Mouse (Mus musculus) natural killer cell, adult 2 months (primary cell): ENCODE results near the gene Ppp1r16b.

Experiments
- DNase-seq, 2 experiments: peaks; one replicate each; pipeline ENCODE4 v3.0.0; 2022; ENCODE audit warnings: low spot score in 2 of 2

The Ppp1r16b gene

DNA sequence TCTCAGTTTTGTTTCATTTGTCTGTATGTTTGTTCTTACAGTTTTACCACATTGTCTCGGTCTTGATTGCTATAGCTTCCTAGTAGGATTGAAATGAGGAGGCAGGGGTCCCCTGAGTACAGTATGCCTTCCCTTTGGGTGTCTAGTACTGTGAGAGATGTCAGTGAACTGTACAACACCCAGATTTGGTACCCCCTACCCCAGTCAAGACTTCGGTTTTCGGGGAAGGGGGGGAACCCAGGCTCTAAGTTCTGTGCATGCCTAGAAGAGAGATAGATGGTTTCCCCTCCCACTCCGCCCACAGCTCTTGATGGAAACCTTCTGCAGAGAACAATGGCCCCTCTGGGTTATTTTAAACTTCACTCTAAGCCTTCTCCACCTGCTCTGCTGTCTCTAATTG, at the start of gene Ppp1r16b:
Gene Ppp1r16b, plus strand, starts transcription at position 301 of the 400 bp plus-strand sequence.
- no peak for DNase-seq

DNA sequence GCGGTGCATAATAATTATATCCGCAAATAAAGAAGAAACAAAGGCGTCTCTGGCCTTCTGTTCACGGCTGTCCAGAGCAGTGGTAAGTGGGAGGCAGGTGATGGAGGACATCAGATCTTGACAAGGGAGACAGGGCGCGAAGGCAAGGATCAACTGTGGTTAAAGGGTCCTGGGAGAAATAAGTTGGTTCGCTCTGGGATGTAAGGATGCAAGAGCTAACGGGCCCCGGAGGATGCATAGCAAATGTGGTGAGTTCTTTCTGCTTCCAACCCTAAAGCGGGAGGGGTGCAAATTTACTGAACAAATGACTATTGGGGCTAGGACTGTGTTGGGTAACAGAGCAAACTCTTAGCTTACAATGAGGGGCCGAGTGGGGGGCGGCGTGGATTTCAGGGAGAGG, 49.5 kb upstream of the Ppp1r16b start:
- DNase-seq: no peak

DNA sequence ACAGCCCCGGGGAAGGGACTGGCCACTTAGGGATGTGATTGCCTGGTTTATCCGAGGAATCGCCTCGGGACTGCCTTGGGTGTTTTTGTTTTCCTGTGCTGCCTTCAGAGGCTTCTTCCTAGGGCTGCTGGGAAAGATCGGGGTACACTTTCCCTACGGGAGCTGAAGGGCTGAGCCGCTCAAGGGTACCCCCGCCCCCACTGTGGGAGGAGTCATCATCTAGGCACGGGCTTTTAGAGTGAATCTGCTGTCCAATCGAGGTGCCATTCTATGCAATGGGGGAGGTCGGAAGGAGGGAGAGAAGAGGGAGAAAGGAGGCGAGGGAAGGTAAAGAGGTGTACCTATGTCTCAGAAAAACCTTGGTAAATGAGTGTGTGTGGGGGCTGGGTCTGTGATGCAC, 48.9 kb upstream of the Ppp1r16b start:
- no peak for DNase-seq

GRCm38 (mm10) chr2:158616790-158617189, 48.4 kb upstream of the Ppp1r16b start:
- no peak for DNase-seq

DNA sequence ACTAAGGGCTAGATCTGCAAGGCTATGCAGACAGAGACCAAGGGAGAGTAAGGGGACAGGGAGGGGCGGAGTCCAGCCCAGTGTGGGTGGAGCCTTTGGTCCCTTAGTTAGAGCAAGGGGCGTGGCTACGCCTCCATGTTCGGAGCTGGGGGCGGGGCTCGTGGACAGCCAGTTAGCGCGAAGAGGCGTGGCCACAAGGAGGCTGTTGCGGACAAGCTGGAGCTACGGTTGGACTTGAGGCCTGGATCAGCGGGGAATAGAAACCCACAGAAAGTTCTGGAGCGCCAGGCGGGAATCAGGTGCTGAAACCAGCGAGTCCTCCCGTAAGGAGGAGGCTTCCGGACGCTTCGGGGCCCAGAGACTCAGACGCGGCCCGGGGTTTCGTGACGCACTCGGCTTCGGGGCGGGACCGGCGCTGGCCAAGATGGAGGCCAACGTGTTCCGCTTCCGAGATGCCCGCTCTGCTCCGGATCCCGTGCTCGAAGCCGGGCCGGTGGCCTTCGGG, 40.4 kb upstream of the Ppp1r16b start, which contains the start of gene Actr5:
Gene Actr5, plus strand, starts transcription at position 171 of the 505 bp plus-strand sequence.
- peak; percentile 90 to 92 for DNase-seq

DNA sequence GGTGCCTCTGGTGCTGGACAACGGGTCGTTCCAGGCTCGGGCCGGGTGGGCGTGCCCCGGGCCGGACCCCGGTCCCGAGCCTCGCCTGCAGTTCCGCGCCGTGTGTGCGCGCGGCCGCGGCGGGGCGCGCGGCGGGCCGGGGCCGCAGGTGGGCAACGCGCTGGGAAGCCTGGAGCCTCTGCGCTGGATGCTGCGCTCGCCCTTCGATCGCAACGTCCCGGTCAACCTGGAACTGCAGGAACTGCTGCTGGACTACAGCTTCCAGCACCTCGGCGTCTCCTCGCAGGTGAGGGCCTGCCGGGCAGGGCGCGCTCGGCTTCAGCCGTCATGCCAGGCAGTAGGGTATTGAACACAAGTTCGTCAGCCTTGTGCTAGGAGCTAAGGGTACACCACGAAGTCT, 40.0 kb upstream of the Ppp1r16b start:
- no peak for DNase-seq

DNA sequence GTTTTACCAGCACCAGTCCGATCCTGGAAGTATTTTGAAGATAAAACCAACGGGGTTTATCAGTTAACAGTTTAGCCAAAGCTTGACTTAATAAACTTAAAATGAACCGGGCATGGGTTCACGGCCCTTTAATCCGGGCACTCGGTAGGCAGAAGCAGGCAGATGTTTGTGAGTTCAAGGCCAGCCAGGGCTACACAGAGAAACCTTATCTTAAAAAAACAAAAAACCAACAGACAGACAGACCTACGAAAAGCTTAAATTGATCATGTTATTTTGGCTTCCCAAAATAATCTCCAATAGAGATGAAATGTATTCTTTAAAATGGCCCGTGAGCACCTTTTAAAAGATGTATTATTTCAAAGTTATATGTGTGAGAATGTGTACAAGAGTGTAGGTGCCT, 39.5 kb upstream of the Ppp1r16b start:
- no peak for DNase-seq

DNA sequence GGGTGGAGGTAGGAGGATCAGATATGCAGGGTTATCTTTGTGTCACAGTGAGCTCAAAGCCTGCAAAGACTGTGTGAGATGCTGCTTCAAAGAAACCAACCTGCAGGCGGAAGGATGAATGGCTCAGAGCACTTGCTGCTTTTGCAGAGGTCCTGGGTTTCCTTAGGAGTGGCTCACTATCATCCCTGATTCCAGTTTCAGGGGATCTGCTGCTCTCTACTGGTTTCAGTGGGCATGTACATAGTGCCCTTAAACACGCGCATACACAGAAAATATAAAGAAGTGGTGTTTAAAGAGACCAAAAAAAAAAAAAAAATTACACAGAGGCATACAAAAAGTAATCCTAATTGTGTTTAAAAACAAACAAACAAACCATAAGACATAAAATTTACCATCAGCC, 36.3 kb upstream of the Ppp1r16b start:
- DNase-seq: no peak

DNA sequence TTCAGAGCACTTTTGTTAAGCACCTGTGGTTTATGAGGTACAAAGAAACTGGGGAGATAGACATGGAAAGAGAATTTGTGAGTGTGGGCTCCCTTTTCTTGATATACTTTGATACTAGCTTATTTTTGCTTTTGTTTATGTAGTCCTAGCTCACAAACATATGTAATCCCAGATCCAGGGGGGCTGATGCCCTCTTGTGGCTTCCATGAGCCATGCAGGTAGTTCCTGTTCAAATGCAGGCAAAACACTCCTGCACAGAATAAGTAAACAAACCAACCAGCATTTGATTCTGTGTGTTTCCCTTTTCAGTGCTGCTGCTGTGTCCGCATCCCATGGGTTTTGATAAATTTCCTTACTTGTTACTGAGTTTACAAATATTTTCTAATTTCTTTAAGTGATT, 35.8 kb upstream of the Ppp1r16b start:
- no peak for DNase-seq

GRCm38 (mm10) chr2:158631873-158632272, 33.3 kb upstream of the Ppp1r16b start:
- no peak for DNase-seq

GRCm38 (mm10) chr2:158641869-158642268, 23.3 kb upstream of the Ppp1r16b start:
- DNase-seq: peak; percentile 38 to 58

- DNase-seq: no peak
Measured at GRCm38 (mm10) chr2:158642587-158642986, 22.6 kb upstream of the Ppp1r16b start.

DNA sequence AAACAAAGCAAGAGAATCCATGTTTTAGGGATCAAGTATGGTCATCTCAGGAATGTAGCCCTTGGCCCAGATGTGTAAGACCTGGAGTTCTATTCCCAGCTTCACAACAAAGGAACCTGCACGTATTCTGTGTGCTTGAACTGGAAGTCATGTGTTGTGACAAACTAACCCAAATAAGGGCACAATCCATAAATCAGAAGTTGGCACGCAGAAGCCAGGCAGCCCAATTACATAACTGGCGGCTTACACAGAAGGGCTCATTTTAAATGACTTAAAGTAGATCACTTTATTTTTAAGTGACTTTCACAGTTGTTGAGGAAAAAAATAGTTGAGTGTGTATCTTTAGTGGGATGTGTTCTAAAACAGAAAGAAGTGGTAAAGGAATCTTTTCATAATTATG, 21.4 kb upstream of the Ppp1r16b start:
- DNase-seq: no peak

- no peak for DNase-seq
Measured at GRCm38 (mm10) chr2:158651159-158651908, 13.9 kb upstream of the Ppp1r16b start.

DNA sequence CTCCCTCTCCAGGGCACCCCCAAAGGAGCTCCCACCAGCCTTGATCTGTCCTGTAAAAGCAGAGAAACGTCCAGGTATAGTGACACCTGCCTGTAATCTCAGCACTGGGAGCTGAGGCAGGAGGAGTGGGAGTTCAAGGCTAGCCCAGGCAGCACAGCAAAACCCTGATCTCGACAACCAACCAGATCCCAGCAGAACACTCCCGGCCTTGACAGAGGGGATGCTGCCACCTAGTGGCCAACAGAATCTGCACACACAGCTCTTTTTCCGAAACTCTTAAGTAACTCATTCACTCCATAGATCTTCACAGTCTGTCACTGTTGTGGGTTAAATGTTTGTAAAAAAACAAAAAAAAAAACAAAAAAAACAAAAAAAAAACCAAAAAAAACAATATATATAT, 12.2 kb upstream of the Ppp1r16b start:
- DNase-seq: peak; percentile 53 to 77

DNA sequence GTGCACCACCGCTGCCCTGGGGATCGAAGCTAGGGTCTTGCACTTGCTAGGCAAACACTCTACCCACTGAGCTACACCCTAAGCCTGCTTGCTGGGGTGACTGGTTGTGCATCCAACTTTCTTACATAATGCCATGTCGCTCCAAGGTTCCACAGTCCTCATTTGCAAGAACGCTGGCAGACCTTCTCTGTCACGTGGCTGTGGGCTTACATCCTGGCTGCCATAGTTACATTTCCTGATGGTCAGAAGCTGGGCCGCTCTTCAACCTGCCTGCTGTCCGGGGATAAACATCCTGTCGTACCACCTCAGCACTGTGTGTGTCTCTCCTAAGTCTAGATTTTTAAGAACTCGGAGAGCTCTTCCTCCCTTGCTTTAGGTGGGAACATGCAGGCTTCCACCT, 10.5 kb upstream of the Ppp1r16b start:
- peak; percentile 12 to 30 for DNase-seq

DNA sequence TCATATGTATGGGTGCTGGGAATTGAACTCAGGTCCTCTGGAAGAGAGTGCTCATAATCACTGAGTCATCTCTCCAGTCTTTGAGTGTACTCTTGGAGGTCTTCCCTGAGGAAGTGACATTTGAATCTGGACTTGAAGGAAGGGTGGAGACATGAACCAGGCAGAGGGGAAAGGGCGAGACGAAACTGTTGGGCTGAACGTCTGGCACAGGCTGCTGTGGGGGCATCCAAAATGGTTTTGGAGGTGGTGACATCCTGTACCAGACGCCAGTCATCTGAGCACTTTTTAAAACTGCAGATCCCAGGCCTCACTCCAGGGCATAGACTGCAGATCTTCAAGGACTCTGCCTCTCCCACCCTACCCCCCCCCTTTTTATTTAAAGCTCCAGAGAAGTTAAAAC, 9.4 kb upstream of the Ppp1r16b start:
- no peak for DNase-seq

- peak; percentile 53 to 62 for DNase-seq
Measured at GRCm38 (mm10) chr2:158658822-158659221, 6.4 kb upstream of the Ppp1r16b start.

- DNase-seq: no peak
Measured at GRCm38 (mm10) chr2:158659346-158659745, 5.9 kb upstream of the Ppp1r16b start.

- peak; percentile 88 to 90 for DNase-seq
Measured at GRCm38 (mm10) chr2:158666071-158666800, 1.0 kb downstream of the Ppp1r16b start.

DNA sequence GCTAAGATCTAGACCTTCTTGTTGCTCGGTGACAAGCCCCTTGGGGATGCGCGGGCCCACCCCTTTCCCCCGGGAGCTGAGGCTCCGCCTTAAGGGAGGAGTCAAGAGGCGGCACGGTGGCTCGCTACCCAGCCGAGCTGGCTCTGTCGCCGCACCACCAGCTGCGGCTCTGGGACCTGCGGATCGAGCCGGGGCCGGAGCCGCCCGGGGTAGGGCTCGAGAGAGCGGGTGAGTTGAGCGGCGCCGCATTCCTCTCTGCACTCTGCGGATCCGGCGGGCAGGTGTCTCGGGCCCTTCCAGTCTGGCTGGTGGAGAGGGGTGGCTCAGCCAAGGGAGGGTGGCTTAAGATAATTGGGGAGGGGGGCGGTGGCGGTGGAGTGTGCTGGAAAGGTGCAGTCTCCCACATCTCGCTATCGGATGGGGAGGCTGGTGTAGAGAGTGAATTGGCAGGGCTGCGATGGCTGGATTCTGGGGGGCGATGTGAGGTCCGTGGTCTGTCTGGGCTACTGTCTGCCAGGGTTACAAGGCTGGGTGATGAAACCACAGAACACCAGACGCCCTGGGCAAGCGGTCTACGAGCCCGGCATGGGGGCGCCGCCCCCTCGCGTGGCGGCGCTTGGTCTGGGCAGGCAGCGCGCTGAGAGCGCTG, 1.9 kb downstream of the Ppp1r16b start:
- peak; percentile 71 to 85 for DNase-seq

GRCm38 (mm10) chr2:158667671-158668432, 2.7 kb downstream of the Ppp1r16b start:
- DNase-seq: no peak
